Mouse (Mus musculus) neural tube, embryonic 13.5 days (tissue): ENCODE measurements at regions not wholly inside any gene's neighbourhood (a gene's known extent, or its start where the extent isn't known, plus 50 kb on each side); places are given as distances from the start of the nearest gene placed in this dataset.
A peak's percentile ranks its signal among the peaks of the same experiment; 100 is the strongest.

ENCODE experiments used
- ATAC-seq: fragments of 200-750 bp; cut with Nextera tagmentation; 2 replicates; pipeline ENCODE4 v1.8.0; 2017; ENCODE audit warnings: low read depth, mild to moderate bottlenecking, moderate TSS enrichment, moderate library complexity
- H3K27ac ChIP-seq: fragments of 300-500 bp; sonication (generic); replicated peaks from 2 replicates; pipeline ENCODE4 v1.5.1; 2015; ENCODE audit warnings: moderate library complexity, mild to moderate bottlenecking, inconsistent platforms
- H3K27me3 ChIP-seq: fragments of 300-500 bp; sonication (generic); 2 replicates; pipeline ENCODE4 v1.6.1; 2015; ENCODE audit warnings: mild to moderate bottlenecking, inconsistent platforms
- H3K36me3 ChIP-seq: fragments of 300-500 bp; sonication (generic); 2 replicates; pipeline ENCODE4 v1.6.1; 2015; ENCODE audit warnings: mild to moderate bottlenecking, inconsistent platforms
- H3K4me1 ChIP-seq: fragments of 300-500 bp; sonication (generic); replicated peaks from 2 replicates; pipeline ENCODE4 v1.6.1; 2015; ENCODE audit warnings: inconsistent platforms
- H3K4me2 ChIP-seq: fragments of 300-500 bp; sonication (generic); 2 replicates; pipeline ENCODE4 v1.6.1; 2015; ENCODE audit warnings: inconsistent platforms, mild to moderate bottlenecking, moderate library complexity
- H3K4me3 ChIP-seq: fragments of 300-500 bp; sonication (generic); 2 replicates; pipeline ENCODE4 v1.5.1; 2015; ENCODE audit warnings: mild to moderate bottlenecking, inconsistent platforms
- H3K9ac ChIP-seq: fragments of 300-500 bp; sonication (generic); 2 replicates; pipeline ENCODE4 v1.6.1; 2015; ENCODE audit warnings: moderate library complexity, mild to moderate bottlenecking, inconsistent platforms
- H3K9me3 ChIP-seq: fragments of 300-500 bp; sonication (generic); 2 replicates; pipeline ENCODE4 v1.6.1; 2016; ENCODE audit warnings: inconsistent platforms
- WGBS: fragments of 180-500 bp; shearing (Covaris S2); methylation state at CpG from one replicate; pipeline ENCODE4 v1.1.7; 2015; 5-methylcytosine and 5-hydroxymethylcytosine counted together

DNA sequence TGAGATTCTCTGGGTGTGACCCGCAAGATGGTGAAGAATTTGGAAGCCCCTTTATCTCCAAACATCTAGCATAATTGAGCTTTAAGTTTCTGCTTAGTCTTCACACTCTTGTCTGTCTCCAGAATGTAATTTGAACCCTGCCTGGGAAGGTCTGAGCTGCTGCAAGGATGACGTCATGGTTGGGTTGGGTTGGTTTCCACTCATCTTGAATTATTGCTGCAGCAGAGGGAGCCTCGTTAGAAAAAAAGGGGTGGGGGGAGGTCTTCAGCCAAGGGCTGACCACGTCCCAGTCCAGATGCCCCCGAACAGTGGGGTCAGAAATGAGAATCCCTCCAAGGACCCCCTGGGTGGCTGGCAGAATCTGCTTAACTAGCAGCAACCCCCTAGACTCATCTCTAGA lies 158.1 kb upstream of the Sox11 start:
- no peak overlapping the region for H3K27ac ChIP-seq
- no peak for ATAC-seq
- H3K9me3 ChIP-seq = no peaks in the 10 kb centered on the region
- no peak overlapping the region for H3K4me3 ChIP-seq
- H3K4me2 ChIP-seq = no peak overlapping the region
- WGBS = 27% methylated on average over 5 of the region's 5 CpGs
- peaks cover 31% of the 10 kb centered on the region for H3K4me1 ChIP-seq
- H3K27me3 ChIP-seq = no peaks in the 10 kb centered on the region
- no peak overlapping the region for H3K9ac ChIP-seq
- no peaks in the 10 kb centered on the region for H3K36me3 ChIP-seq

DNA sequence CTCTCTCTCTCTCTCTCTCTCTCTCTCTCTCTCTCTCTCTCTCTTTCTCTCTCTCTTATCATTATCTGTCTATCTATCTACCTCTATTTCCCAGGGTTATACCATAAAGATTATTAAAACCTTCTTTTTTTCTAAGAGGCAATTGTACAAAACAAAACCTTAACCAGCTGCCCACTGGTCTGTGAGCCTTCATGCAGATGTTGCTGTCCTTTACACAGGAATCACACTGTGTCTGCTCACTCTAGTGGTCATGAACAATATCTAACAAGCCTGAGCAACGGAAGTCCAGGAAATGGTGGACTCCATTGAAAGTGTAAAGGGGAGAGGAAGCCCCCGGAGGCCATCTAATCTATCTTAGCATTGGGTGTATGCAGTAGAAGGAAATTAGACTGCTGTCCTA lies 156.9 kb upstream of the Sox11 start:
- Histone ChIP-seq H3K27ac (no peak overlapping the region), H3K4me2 (no peak overlapping the region), H3K27me3 (no peaks in the 10 kb centered on the region), H3K4me3 (no peak overlapping the region), H3K9me3 (no peaks in the 10 kb centered on the region), H3K36me3 (no peaks in the 10 kb centered on the region), H3K9ac (no peak overlapping the region), H3K4me1 (peaks cover 31% of the 10 kb centered on the region)
- no peak for ATAC-seq
- 59% methylated on average over 2 of the region's 2 CpGs for whole genome bisulfite sequencing

DNA sequence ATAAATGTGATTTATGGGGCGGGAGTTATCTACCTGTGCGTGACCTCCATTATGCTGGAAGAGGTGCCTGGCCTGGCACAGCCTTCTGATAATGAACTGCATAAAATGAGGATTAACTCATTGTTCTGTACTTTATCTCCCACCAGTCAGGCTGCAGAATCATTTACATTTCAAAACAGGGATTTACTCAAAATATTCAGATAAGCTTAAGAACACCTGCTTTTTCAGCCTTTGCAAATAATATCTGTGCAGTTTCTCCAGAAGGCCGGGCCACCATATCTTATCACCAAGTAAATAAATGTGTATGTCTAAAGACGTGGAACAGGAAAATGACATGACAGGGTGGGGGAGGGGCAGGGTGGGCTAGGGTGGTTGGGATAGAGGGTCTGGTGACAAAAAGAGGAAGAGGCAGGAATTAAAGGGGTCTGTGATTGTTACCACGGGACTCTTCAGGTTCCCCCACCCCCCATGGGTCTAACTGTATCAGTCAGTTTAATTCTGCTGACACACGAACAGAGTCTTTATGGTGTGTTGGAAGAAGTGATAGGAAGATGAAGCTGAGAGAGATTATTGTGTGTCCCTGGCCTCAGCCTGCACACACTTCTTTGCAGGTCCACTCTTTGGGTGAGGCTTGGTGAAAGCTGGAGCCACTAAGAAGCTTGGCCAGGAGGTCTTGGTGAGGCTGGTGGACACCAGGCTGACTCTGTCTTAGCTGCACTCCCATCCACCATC lies 154.6 kb upstream of the Sox11 start:
- H3K36me3 ChIP-seq = no peaks in the 10 kb centered on the region
- H3K9me3 ChIP-seq = no peaks in the 10 kb centered on the region
- 0 out of 2 replicates have a peak overlapping the region, but pooled peaks have one; percentile 28 for H3K27ac ChIP-seq
- no peaks in the 10 kb centered on the region for H3K27me3 ChIP-seq
- no peak overlapping the region for H3K4me2 ChIP-seq
- H3K4me1 ChIP-seq = peaks cover 21% of the 10 kb centered on the region
- no peak overlapping the region for H3K4me3 ChIP-seq
- ATAC-seq = no peak
- WGBS = 57% methylated on average over 6 of the region's 6 CpGs
- H3K9ac ChIP-seq = no peak overlapping the region

DNA sequence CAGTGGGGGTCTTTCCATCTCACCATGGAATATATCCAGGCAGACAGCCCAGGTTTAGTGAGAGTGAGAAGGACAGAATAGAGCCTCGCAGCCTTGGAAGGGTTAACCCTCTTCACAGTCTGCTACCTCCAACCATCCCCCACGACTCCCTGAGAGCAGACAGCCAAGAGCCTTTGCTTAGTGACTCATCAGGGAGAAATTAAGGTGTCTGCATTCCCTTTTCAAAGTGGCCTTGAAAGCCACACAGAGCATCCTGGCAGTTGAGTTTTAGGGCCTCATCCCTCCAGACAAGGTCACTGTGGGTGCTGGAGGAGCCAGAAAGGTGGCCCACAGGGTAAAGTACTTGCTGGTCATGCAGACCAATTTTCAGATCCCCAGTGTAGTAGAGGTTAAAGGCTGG lies 149.9 kb upstream of the Sox11 start:
- ATAC-seq = peak; percentile 68; the same call in 1 of the 2 replicates
- WGBS = 19% methylated on average over 2 of the region's 2 CpGs
- Histone ChIP-seq H3K36me3 (no peaks in the 10 kb centered on the region), H3K4me1 (peaks cover 25% of the 10 kb centered on the region), H3K27ac (peak overlapping the region; percentile 34), H3K9ac (no peak overlapping the region), H3K4me3 (no peak overlapping the region), H3K4me2 (no peak overlapping the region), H3K9me3 (no peaks in the 10 kb centered on the region), H3K27me3 (no peaks in the 10 kb centered on the region)

DNA sequence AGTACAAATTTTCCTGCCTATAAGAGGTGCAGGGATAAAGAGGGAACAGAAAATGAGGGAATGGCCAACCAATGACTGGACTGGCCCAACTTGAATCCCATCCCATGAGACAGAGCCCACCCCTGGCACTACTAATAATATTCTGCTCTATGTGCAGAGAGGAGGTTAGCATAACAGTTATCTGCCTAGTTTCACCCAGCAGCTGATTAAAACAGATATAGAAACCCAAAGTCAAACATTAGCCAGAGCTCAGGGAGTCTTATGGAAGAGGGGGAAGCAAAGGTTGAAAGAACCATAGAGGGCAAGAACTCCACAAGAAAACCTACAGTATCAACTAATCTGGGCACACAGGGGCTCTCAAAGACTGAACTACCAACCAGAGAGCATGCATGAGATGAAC lies 138.9 kb upstream of the Sox11 start:
- ATAC-seq = no peak
- H3K9ac ChIP-seq = no peak overlapping the region
- H3K4me2 ChIP-seq = no peak overlapping the region
- no peak overlapping the region for H3K4me3 ChIP-seq
- no peaks in the 10 kb centered on the region for H3K9me3 ChIP-seq
- no peak overlapping the region for H3K27ac ChIP-seq
- H3K4me1 ChIP-seq = peaks cover 4% of the 10 kb centered on the region; the same call in 1 of the 2 replicates
- no peaks in the 10 kb centered on the region for H3K27me3 ChIP-seq
- no peaks in the 10 kb centered on the region for H3K36me3 ChIP-seq

DNA sequence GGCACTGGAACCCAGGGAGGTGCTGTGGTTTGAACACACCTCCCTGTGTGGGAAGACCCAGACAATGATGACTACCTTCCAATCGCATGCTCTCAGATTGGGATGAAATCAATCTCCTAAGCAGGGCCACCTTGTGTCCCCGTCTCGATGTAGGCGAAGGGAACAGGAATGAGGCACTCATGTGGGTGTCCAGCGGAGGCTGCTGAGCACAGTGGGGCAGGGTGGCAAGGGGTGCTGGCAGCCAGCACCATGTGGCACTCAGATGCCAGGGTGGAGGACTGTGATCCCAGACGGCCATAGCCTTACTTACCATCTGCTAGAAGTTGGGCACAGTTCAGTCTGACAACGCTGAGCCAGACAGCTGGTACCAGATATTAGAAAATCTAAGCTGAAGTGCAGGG lies 137.2 kb upstream of the Sox11 start:
- no peak overlapping the region for H3K4me2 ChIP-seq
- no peaks in the 10 kb centered on the region for H3K9me3 ChIP-seq
- H3K4me1 ChIP-seq = no peaks in the 10 kb centered on the region; the same call in 1 of the 2 replicates
- H3K36me3 ChIP-seq = no peaks in the 10 kb centered on the region
- H3K4me3 ChIP-seq = no peak overlapping the region
- H3K27me3 ChIP-seq = no peaks in the 10 kb centered on the region
- H3K27ac ChIP-seq = no peak overlapping the region
- no peak for ATAC-seq
- 86% methylated on average over 7 of the region's 7 CpGs for WGBS
- H3K9ac ChIP-seq = no peak overlapping the region

DNA sequence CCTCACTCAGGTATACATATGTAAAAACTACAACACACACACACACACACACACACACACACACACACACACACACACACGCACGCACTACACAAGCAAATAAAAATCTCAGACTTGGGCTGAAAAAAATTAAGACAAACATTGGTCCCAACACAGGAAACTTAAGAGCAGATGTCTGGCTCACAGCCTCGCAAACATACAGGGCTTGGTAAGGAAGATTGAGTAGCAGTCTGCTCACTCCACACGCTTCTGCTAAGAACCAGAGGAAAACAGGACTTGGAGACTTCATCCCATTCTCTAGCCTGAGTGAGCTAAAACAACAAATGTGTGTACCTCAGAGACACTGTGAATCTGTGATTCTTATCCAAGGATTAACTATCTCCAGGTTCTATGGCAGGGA lies 132.3 kb upstream of the Sox11 start:
- Histone ChIP-seq H3K4me1 (peaks cover 5% of the 10 kb centered on the region; the same call in 1 of the 2 replicates), H3K9ac (no peak overlapping the region), H3K36me3 (no peaks in the 10 kb centered on the region), H3K27me3 (no peaks in the 10 kb centered on the region), H3K27ac (no peak overlapping the region), H3K9me3 (no peaks in the 10 kb centered on the region), H3K4me2 (no peak overlapping the region), H3K4me3 (no peak overlapping the region)
- 77% methylated on average over 4 of the region's 4 CpGs for WGBS
- ATAC-seq = no peak

DNA sequence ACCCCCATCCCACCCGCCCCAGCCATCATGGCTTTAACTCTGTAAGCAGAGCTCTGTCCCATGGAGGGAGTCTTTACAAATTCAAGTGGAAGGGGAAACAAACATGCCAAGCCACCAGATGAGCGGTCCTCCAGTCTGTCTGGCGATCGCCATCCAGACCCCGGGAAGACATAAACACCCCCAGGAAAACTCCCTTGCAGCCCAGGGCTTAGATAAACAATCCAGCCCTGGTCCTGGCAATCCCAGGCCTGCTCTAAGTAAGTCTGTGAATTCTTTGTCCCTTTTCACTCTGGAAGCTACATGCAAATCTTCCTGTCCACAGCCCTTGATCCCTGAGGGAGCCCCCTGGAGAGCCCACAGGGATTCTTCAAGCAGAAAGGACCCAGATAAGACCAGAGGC lies 129.2 kb upstream of the Sox11 start:
- no peak overlapping the region for H3K4me2 ChIP-seq
- H3K36me3 ChIP-seq = no peaks in the 10 kb centered on the region
- H3K4me1 ChIP-seq = peaks cover 5% of the 10 kb centered on the region; the same call in 1 of the 2 replicates
- H3K9me3 ChIP-seq = no peaks in the 10 kb centered on the region
- H3K27me3 ChIP-seq = no peaks in the 10 kb centered on the region
- no peak overlapping the region for H3K4me3 ChIP-seq
- 60% methylated on average over 5 of the region's 5 CpGs for WGBS
- no peak for ATAC-seq
- H3K27ac ChIP-seq = no peak overlapping the region
- no peak overlapping the region for H3K9ac ChIP-seq

DNA sequence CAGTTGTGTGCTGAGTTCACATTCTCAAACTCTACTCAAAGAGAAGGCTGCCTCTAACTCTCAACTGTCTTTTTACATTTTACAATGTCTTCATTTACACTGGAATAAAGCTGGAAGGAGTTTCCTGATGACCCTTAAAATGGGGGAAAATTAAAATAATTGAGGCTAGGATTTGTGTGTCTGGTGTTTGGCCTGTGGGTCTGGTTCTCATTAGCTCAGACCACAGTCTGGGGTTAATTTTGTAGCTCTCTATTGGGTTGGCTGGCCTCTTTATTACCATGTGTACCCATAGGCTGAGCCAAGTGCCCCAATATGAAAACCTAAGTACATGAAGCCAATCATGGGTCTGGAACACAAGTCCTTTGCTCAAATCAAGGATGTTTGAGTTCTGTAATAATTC lies 128.0 kb upstream of the Sox11 start:
- H3K36me3 ChIP-seq = no peaks in the 10 kb centered on the region
- no peak overlapping the region for H3K4me3 ChIP-seq
- peaks cover 5% of the 10 kb centered on the region; the same call in 1 of the 2 replicates for H3K4me1 ChIP-seq
- no peak for ATAC-seq
- H3K27ac ChIP-seq = no peak overlapping the region
- no peaks in the 10 kb centered on the region for H3K27me3 ChIP-seq
- H3K9me3 ChIP-seq = no peaks in the 10 kb centered on the region
- no peak overlapping the region for H3K9ac ChIP-seq
- no peak overlapping the region for H3K4me2 ChIP-seq

DNA sequence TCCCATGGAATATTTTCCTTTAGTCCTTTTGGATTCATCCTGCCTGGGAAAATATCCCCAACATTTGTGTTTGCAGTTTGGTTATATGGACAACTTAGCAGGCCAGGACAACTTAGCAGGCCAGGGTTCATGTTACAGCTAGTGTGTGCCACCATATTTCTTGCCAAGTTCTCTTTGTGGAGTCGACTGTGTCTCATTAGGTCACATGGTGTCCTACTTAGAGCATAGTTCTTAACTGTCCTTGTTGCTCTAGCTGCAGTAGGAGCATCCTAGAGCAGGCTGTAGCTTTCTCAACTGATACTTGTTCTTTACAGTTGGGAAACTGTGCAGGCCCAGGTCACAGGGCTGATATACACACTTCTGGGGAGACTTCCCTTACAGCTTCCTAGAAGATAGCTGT lies 126.4 kb upstream of the Sox11 start:
- Histone ChIP-seq H3K4me2 (no peak overlapping the region), H3K36me3 (no peaks in the 10 kb centered on the region), H3K4me3 (no peak overlapping the region), H3K4me1 (peaks cover 5% of the 10 kb centered on the region; the same call in 1 of the 2 replicates), H3K9ac (no peak overlapping the region), H3K9me3 (no peaks in the 10 kb centered on the region), H3K27me3 (no peaks in the 10 kb centered on the region), H3K27ac (no peak overlapping the region)
- no peak for ATAC-seq
- 91% methylated on average over 1 of the region's 1 CpGs for WGBS

DNA sequence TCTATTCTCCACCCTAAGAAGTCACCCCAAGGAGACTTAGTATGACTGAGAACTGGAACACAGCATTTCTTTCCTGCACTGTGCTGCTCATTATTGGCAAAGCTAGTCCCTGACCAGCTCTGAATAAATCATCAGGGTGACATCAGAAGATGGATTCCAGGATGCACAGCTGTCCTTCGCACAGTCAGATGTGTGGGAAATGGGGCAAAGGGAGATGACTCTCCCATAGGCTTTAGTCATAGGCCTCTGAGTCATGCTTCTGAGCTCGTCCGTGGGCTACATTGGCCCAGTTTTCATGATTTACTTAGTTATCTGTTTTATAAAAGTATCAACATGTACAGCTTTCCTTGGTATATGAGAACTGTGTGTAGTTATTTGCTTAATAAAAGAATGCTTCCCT lies 125.8 kb upstream of the Sox11 start:
- Histone ChIP-seq H3K27ac (no peak overlapping the region), H3K4me2 (no peak overlapping the region), H3K9ac (no peak overlapping the region), H3K9me3 (no peaks in the 10 kb centered on the region), H3K27me3 (no peaks in the 10 kb centered on the region), H3K36me3 (no peaks in the 10 kb centered on the region), H3K4me1 (peaks cover 5% of the 10 kb centered on the region; the same call in 1 of the 2 replicates), H3K4me3 (no peak overlapping the region)
- 80% methylated on average over 3 of the region's 3 CpGs for WGBS
- ATAC-seq = no peak

DNA sequence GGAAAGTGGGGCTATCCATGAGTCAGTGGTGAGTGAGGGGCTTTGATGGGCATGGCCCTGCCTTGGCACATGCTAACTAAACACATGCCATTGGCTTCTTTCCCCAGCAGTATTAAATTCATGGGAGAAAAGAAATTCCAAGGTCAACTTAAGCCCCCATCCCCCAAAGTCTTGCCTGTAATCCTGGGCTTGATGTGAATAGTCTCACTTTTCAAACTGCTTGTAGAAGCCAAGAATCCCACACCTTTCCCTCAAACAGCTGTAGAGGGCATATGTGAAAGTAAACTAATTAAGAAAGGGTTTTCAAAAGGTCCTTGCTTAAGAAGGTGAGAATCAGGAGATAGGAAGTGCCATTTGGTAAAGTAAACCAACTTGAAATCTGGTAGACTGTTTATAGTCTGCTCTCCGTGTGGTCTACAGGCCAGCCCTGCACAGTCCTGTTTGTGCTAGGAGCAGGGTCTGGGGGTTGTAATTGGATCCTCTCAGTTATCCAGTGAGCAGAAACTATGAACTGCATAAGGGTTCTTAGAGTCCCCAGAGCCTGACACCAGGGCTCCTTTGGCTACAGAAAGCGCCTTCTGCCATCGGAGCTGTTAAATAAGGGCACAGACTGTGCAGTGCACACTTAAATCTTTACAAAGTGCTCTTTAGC lies 123.3 kb upstream of the Sox11 start:
- WGBS = 71% methylated on average over 3 of the region's 3 CpGs
- Histone ChIP-seq H3K9ac (no peak overlapping the region), H3K4me1 (no peaks in the 10 kb centered on the region), H3K27me3 (no peaks in the 10 kb centered on the region), H3K27ac (no peak overlapping the region), H3K4me3 (no peak overlapping the region), H3K4me2 (no peak overlapping the region), H3K36me3 (no peaks in the 10 kb centered on the region), H3K9me3 (no peaks in the 10 kb centered on the region)
- ATAC-seq = no peak

DNA sequence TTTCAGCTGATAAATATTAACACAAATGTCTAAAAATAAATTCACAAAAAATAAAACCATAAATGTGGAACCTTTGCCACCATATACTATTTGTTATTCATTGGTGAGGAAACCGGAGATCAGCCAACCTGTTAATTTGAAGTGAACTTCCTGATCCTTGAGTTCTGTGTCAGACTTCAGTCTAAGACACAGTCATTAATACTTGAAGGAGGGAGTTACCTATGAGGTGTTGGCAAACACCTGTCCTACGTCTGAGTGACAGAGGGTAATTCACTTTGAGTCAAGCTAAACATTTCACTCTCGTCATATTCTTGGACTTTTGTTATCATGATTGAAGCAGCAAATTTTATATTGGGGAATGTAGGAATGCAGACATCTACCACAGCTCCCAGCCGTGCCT lies 116.3 kb upstream of the Sox11 start:
- H3K4me2 ChIP-seq = no peak overlapping the region
- H3K27ac ChIP-seq = no peak overlapping the region
- peaks cover 12% of the 10 kb centered on the region for H3K9me3 ChIP-seq
- H3K27me3 ChIP-seq = no peaks in the 10 kb centered on the region
- no peak for ATAC-seq
- no peak overlapping the region for H3K9ac ChIP-seq
- 92% methylated on average over 4 of the region's 4 CpGs for WGBS
- no peak overlapping the region for H3K4me3 ChIP-seq
- H3K36me3 ChIP-seq = no peaks in the 10 kb centered on the region
- no peaks in the 10 kb centered on the region for H3K4me1 ChIP-seq
